Mouse (Mus musculus): Measurements from ENCODE around the gene Arhgap6. TPM values are rescaled to one million over a fixed set of nuclear protein-coding genes. Genes with fewer than 3 reads are reported as not detected.

The Arhgap6 gene
- 3.4 TPM for polyA plus RNA-seq (2014; fragmentation: Illumina TruSeq; extraction: RNeasy Lipid Tissue Mini Kit (QIAGEN cat#74804); ENCODE audit: low read depth, low replicate concordance)

GRCm38 (mm10) chrX:168794974-168795858 lies at the start of gene Arhgap6:
Arhgap6 (plus strand) TSS chrX:168795099.

GRCm38 (mm10) chrX:169187100-169187499 lies 392.2 kb downstream of the Arhgap6 start, which contains the start of gene Amelx:
Amelx (minus strand) TSS chrX:169187200.

GRCm38 (mm10) chrX:169319945-169320667 lies 525.2 kb downstream of the Arhgap6 start, which contains the start of gene Hccs:
Hccs (minus strand) TSS chrX:169320372.

Other genes with a start within 250 kb of the Arhgap6 start
- gene Frmpd4, start 217.9 kb upstream of the Arhgap6 start, polyA plus RNA-seq (2014; fragmentation: Illumina TruSeq; extraction: RNeasy Lipid Tissue Mini Kit (QIAGEN cat#74804); ENCODE audit: low read depth, low replicate concordance), result not detected
- gene Msl3, start 121.2 kb upstream of the Arhgap6 start, polyA plus RNA-seq (2014; fragmentation: Illumina TruSeq; extraction: RNeasy Lipid Tissue Mini Kit (QIAGEN cat#74804); ENCODE audit: low read depth, low replicate concordance), result 46.2 TPM